Mouse (Mus musculus) neural tube, embryonic 11.5 days (tissue): ENCODE measurements around the gene Vmn2r81. TPM values are rescaled to one million over a fixed set of nuclear protein-coding genes. Genes with fewer than 3 reads are reported as not detected.
"Not testable (repeated sequence)": the region's sequence is repeated elsewhere in the genome, so short reads cannot be mapped to it uniquely, and the experiment has no call there.

Experiments
- ATAC-seq: fragments of 200-750 bp; cut with Nextera tagmentation; 2 replicates; pipeline ENCODE4 v1.8.0; 2017; ENCODE audit warnings: moderate number of reproducible peaks, mild to moderate bottlenecking, moderate TSS enrichment, moderate library complexity; ENCODE audit not compliant: insufficient read depth, low FRiP score, low TSS enrichment
- DNase-seq: peaks from one replicate; pipeline ENCODE4 v3.0.0-alpha.2; 2015; ENCODE audit warnings: low spot score
- H3K27ac ChIP-seq: fragments of 300-500 bp; sonication (generic); 2 replicates; pipeline ENCODE4 v1.5.1; 2014; ENCODE audit warnings: low read depth, mild to moderate bottlenecking, low read length
- H3K27me3 ChIP-seq: fragments of 300-500 bp; sonication (generic); 2 replicates; pipeline ENCODE4 v1.6.1; 2014; ENCODE audit warnings: mild to moderate bottlenecking, low read length, mixed read lengths; ENCODE audit not compliant: control insufficient read depth, insufficient read depth
- H3K36me3 ChIP-seq: fragments of 300-500 bp; sonication (generic); 2 replicates; pipeline ENCODE4 v1.6.1; 2014; ENCODE audit warnings: mild to moderate bottlenecking, low read length, moderate library complexity, mixed read lengths; ENCODE audit not compliant: control insufficient read depth, insufficient read depth
- H3K4me1 ChIP-seq: fragments of 300-500 bp; sonication (generic); 2 replicates; pipeline ENCODE4 v1.6.1; 2014; ENCODE audit warnings: low read length, mixed read lengths; ENCODE audit not compliant: control insufficient read depth, insufficient read depth
- H3K4me2 ChIP-seq: fragments of 300-500 bp; sonication (generic); 2 replicates; pipeline ENCODE4 v1.6.1; 2014; ENCODE audit warnings: low read depth, mild to moderate bottlenecking, moderate library complexity
- H3K4me3 ChIP-seq: fragments of 300-500 bp; sonication (generic); 2 replicates; pipeline ENCODE4 v1.5.1; 2014; ENCODE audit warnings: low read depth, low read length
- H3K9ac ChIP-seq: fragments of 300-500 bp; sonication (generic); 2 replicates; pipeline ENCODE4 v1.6.1; 2014; ENCODE audit warnings: mild to moderate bottlenecking, low read length
- H3K9me3 ChIP-seq: fragments of 300-500 bp; sonication (generic); 2 replicates; pipeline ENCODE4 v1.6.1; 2016; ENCODE audit warnings: low read length; ENCODE audit not compliant: control insufficient read depth
- WGBS: fragments of 180-500 bp; shearing (Covaris S2); extraction: QIAGEN DNeasy Blood & Tissue Kit; methylation state at CpG from one replicate; pipeline ENCODE4 v1.1.7; 2014; 5-methylcytosine and 5-hydroxymethylcytosine counted together
- polyA plus RNA-seq: library from polyadenylated mRNA; unstranded; fragments of >200 nt; fragmentation: Nextera tagmentation; extraction: Ambion mirVana; gene quantifications from 2 replicates; pipeline ENCODE4 v1.2.1, GENCODE M21; 2014

Vmn2r81 gene
- not detected in 2 replicates for polyA plus RNA-seq

DNA sequence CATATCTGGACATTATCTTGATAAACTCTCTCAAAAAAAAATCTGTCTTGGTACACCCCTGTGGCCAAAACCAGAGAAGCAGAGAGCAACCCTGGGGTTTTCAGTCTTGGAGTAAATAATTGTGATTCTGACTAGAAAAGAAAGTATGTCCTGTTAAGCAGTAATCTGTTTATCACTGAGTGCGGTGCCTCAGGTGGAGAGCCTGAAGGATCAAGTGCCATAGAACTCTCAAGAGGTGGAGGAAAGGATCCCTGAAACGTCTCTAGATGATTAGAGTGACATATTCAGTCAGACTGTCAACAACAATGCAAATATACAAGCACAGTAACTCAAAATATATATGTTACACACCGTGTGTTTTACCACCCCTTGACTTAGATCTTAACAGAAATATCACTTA lies at the start of gene Vmn2r81:
Vmn2r81 (plus strand) TSS at position 301 of the 400 bp plus-strand sequence.
- ATAC-seq, H3K27ac ChIP-seq, H3K27me3 ChIP-seq, H3K4me1 ChIP-seq, DNase-seq, H3K4me2 ChIP-seq, H3K9ac ChIP-seq, H3K36me3 ChIP-seq, H3K4me3 ChIP-seq, H3K9me3 ChIP-seq: not testable (repeated sequence)
- WGBS = 69% methylated on average over 3 of the region's 3 CpGs

DNA sequence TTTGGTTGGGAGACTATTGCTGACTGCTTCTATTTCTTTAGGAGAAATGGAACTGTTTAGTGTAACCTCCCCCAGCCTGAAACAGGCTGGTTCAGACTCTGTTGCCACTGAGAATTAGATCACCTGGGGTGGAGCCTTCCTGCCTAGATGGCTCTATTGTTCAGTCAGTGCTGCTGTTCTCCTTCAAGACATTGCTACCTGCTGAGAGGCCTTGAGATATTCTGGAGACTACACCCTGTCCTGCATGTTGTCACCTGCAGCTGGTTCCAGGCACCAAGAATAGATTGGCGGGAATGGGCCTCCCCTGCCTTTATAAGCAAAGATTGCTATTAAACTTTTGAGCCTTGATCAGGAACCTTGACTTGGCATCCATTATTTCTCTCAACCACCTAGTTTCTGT lies 47.5 kb upstream of the Vmn2r81 start:
- not testable (repeated sequence) for H3K4me2 ChIP-seq, H3K4me3 ChIP-seq, H3K4me1 ChIP-seq, DNase-seq, H3K27me3 ChIP-seq, H3K27ac ChIP-seq, ATAC-seq, H3K9ac ChIP-seq, H3K36me3 ChIP-seq, H3K9me3 ChIP-seq
- WGBS = 74% methylated on average over 1 of the region's 1 CpGs

DNA sequence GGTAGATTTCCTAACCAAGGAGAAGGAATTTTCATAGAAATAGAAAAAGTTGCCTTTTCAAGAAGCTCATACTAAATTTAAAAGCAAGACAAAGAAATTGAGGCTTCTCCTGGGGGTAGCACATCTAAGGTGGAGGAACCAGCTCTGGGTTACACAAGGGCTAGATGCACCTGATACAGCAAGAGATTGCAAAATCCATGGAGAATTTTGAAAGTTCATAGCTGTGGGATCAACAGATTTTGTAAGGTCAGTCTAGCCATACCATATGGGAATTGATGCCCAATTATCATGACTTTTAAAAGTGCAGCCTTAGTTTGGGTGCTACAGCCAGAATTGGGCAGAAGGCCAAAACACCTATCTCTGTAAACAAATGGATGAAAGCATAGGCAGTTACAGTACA lies 27.1 kb upstream of the Vmn2r81 start:
- Histone ChIP-seq H3K4me2 (no peak overlapping the region), H3K27me3 (no peaks in the 10 kb centered on the region), H3K4me3 (no peak overlapping the region), H3K9me3 (no peaks in the 10 kb centered on the region), H3K4me1 (no peaks in the 10 kb centered on the region), H3K9ac (no peak overlapping the region), H3K27ac (no peak overlapping the region), H3K36me3 (no peaks in the 10 kb centered on the region)
- DNase-seq (no peak), ATAC-seq (no peak)

DNA sequence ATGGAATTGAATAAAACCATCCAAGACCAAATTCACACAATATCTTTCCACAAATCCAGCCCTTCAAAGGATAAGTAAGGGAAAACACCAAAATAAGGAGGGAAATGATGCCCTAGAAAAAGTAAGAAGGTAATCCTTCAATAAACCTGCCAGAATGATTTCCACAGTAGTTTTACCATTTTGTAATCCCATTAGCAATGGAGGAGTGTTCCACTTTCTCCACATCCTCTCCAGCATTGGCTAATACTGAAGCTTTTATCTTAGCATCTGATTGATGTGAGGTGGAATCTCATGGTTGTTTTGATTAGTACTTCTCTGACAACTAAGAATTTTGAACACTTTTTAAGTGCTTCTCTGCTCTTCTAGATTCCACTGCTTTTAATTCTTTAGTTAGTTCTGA lies 25.9 kb upstream of the Vmn2r81 start:
- no peak overlapping the region for H3K9ac ChIP-seq
- no peak overlapping the region for H3K4me3 ChIP-seq
- H3K4me2 ChIP-seq = no peak overlapping the region
- no peaks in the 10 kb centered on the region for H3K27me3 ChIP-seq
- no peaks in the 10 kb centered on the region for H3K9me3 ChIP-seq
- no peak for ATAC-seq
- DNase-seq = no peak
- no peak overlapping the region for H3K27ac ChIP-seq
- H3K36me3 ChIP-seq = no peaks in the 10 kb centered on the region
- H3K4me1 ChIP-seq = no peaks in the 10 kb centered on the region

DNA sequence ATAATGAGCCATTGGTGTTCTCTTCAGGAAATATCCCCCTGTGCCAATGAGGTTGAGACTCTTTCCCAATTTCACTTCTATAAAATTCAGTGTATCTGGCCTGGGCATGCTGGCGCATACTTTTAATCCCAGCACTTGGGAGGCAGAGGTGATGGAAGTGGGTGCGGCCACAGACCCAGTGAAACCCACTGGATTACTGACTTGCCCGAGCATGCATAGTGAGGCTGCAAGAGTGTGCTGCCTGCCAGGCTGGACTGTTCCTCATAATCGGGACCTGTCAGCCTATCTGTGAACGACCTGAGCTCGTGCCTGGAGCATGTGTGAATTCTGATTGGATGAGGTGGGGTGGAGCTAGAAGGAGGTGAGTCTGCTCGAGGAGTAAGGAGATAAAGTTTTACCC lies 25.3 kb upstream of the Vmn2r81 start:
- Histone ChIP-seq H3K9ac (no peak overlapping the region), H3K9me3 (no peaks in the 10 kb centered on the region), H3K4me2 (no peak overlapping the region), H3K36me3 (no peaks in the 10 kb centered on the region), H3K4me1 (no peaks in the 10 kb centered on the region), H3K27me3 (no peaks in the 10 kb centered on the region), H3K4me3 (no peak overlapping the region), H3K27ac (no peak overlapping the region)
- ATAC-seq (no peak), DNase-seq (no peak)
- 78% methylated on average over 7 of the region's 7 CpGs for WGBS

DNA sequence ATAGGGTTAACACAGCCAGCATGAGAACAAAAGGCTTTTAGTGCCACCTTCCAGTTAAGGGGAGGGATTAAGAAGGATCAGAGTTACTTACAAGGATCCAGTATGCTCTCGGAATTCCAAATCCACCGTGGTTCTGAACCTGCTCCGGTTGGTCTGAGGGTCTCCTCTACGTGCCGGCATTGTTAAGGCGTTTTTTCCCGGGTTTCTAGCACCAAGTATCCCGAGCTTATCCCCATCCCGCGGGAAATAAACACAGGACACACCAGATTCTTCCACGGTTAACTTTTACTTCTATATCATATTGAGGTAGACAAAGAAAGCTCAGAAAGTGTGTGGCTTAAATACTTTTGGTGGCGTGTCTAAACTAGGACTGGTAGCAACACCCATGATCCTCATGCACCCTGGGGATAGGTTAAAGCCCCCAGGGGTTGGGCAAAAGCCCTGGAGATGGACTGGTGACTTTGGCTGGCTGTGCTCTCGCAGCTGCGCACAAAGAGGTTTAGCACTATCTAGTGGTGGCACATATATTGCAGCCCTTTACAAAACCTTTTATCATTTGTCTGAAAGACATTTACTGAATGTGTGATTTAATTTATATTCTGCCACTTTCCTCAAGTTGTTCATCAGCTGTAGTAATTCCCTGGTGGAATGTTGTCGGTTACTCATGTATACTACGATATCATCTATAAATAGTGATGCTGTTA lies 74.7 kb downstream of the Vmn2r81 start:
- Histone ChIP-seq H3K4me2 (peak overlapping the region; percentile 27), H3K4me3 (peak overlapping the region; percentile 28)
- ATAC-seq (peak; percentile 73), DNase-seq (peak; percentile 20)
- not testable (repeated sequence) for H3K27ac ChIP-seq, H3K9ac ChIP-seq, H3K27me3 ChIP-seq, H3K9me3 ChIP-seq, H3K4me1 ChIP-seq, H3K36me3 ChIP-seq
- 5% methylated on average over 16 of the region's 16 CpGs for WGBS

DNA sequence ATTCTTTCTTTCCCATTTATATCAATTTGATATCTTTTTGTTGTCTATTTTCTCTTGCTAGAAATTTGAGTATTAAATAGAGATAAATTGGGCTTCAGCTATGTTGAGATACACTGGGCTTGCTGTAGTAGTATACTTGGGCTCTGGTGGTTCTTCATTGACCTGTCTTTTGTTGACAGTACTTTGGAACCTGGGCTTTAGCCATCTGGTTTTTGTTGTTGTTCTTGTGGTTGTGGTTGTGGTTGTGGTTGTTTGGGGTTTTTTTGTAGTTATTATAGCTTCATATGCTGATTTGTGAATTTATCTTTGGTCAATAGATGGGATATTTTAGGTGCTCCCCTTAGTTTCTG lies 75.2 kb downstream of the Vmn2r81 start:
- DNase-seq = no peak
- Histone ChIP-seq H3K4me2 (no peak overlapping the region), H3K9me3 (no peaks in the 10 kb centered on the region), H3K36me3 (no peaks in the 10 kb centered on the region), H3K9ac (no peak overlapping the region), H3K27ac (no peak overlapping the region), H3K4me3 (no peak overlapping the region), H3K4me1 (no peaks in the 10 kb centered on the region), H3K27me3 (no peaks in the 10 kb centered on the region)
- ATAC-seq = no peak; the same call in 1 of the 2 replicates

Other genes with a start within 250 kb of the Vmn2r81 start
- gene Olfr1351, start 235.2 kb upstream of the Vmn2r81 start, polyA plus RNA-seq = not detected in 2 replicates
- gene Olfr57, start 219.0 kb upstream of the Vmn2r81 start, polyA plus RNA-seq = 0.15 TPM in 1 of 2 replicates, not detected in the other
- 42.8 and 43.7 TPM in 2 replicates for gene 2610008E11Rik, start 150.1 kb upstream of the Vmn2r81 start, polyA plus RNA-seq
- gene Vmn2r80, start 98.9 kb upstream of the Vmn2r81 start, polyA plus RNA-seq = not detected in 2 replicates
- gene Vmn2r82, start 108.8 kb downstream of the Vmn2r81 start, polyA plus RNA-seq = not detected in 2 replicates
- gene Vmn2r83, start 221.0 kb downstream of the Vmn2r81 start, polyA plus RNA-seq = not detected in 2 replicates